10 mouse cellular contexts compared by ENCODE assay signal in genomic region chr1:93756154-93756553, GRCm38 (mm10). TPM values are rescaled to one million over a fixed set of nuclear protein-coding genes. Genes with fewer than 3 reads are reported as not detected.
A peak's percentile ranks its signal among the peaks of the same experiment; 100 is the strongest.
DNase-seq lines count a peak whose midpoint lies in the region; ATAC-seq and TF ChIP-seq lines count a peak whose summit lies in the region.
"Had no signal": no experiment of that assay in that cellular context is flagged by ENCODE, and none has a peak within 500 bp of the region (broad histone marks: within the 10 kb centered on the region; RNA-seq: fewer than 3 reads in every experiment).

No protein-coding gene starts in this region.

- H3K4me3 ChIP-seq in heart, embryonic 14.5 days (ENCODE audit: control insufficient read depth in 1 of 2, insufficient read depth in 1 of 2, low read depth in 1 of 2, low read length in 2 of 2): no peak overlapping the region
- no peak overlapping the region; the same call in 1 of the 2 replicates for H3K4me3 ChIP-seq in G1E (ENCODE audit: low read depth, low read length)
- no peak overlapping the region; the same call in 1 of the 2 replicates for H3K4me3 ChIP-seq in forebrain, embryonic 14.5 days (ENCODE audit: low read depth, low read length)
- peak overlapping the region; percentile 98 for H3K4me3 ChIP-seq in liver, postnatal 0 days (ENCODE audit: low read depth, low read length)

- no peaks in the 10 kb centered on the region for H3K27me3 ChIP-seq in heart, embryonic 14.5 days (ENCODE audit: control insufficient read depth, insufficient read depth, low read length)
- no peaks in the 10 kb centered on the region for H3K27me3 ChIP-seq in G1E (ENCODE audit: insufficient read depth, low read length)
- H3K27me3 ChIP-seq in forebrain, embryonic 14.5 days (replicated peaks; ENCODE audit: control insufficient read depth, insufficient read depth, low read length): no peaks in the 10 kb centered on the region
- H3K27me3 ChIP-seq in liver, postnatal 0 days (ENCODE audit: insufficient read depth, low read length): no peaks in the 10 kb centered on the region

- peak; percentile 91 for TF ChIP-seq EP300 in liver, postnatal 0 days (IDR thresholded peaks at IDR 0.05; ENCODE audit: low read depth)

- no peaks in the 10 kb centered on the region for H3K36me3 ChIP-seq in heart, embryonic 14.5 days (ENCODE audit: control insufficient read depth, insufficient read depth, low read length)
- peaks cover 42% of the 10 kb centered on the region for H3K36me3 ChIP-seq in G1E (replicated peaks)
- no peaks in the 10 kb centered on the region for H3K36me3 ChIP-seq in forebrain, embryonic 14.5 days (ENCODE audit: control insufficient read depth, insufficient read depth, low read length)
- H3K36me3 ChIP-seq in liver, postnatal 0 days (replicated peaks; ENCODE audit: insufficient read depth, low read length): no peaks in the 10 kb centered on the region

- no peak overlapping the region for H3K9ac ChIP-seq in heart, embryonic 14.5 days (ENCODE audit: low read length)
- H3K9ac ChIP-seq in forebrain, embryonic 14.5 days (ENCODE audit: low read length): no peak overlapping the region
- H3K9ac ChIP-seq in liver, postnatal 0 days (replicated peaks): peak overlapping the region; percentile 96

- ATAC-seq in heart, embryonic 14.5 days (ENCODE audit: insufficient number of reproducible peaks, insufficient read depth, low FRiP score, low read depth): no peak
- ATAC-seq in G1E (ENCODE audit: extremely low read depth, insufficient number of reproducible peaks, low FRiP score, poor library complexity, severe bottlenecking): peak; percentile 48
- ATAC-seq in forebrain, embryonic 14.5 days: no peak
- ATAC-seq in liver, postnatal 0 days: no peak

- H3K9me3 ChIP-seq in heart, embryonic 14.5 days (ENCODE audit: control insufficient read depth, low read length): no peaks in the 10 kb centered on the region
- no peaks in the 10 kb centered on the region for H3K9me3 ChIP-seq in G1E (replicated peaks)
- H3K9me3 ChIP-seq in forebrain, embryonic 14.5 days (replicated peaks; ENCODE audit: control insufficient read depth, low read length): no peaks in the 10 kb centered on the region
- H3K9me3 ChIP-seq in liver, postnatal 0 days (ENCODE audit: low read length): no peaks in the 10 kb centered on the region

- intact Hi-C loops in heart, postnatal 25 days (cut with DNase I): loop anchor here (5.0 to 10.0 kb wide), 4 partner anchors 46 to 411 kb away; partner anchors contain the start of genes Dtymk, Farp2, Ing5 and Pask
- intact Hi-C loops in gastrocnemius, postnatal 14 days (cut with DNase I; ENCODE audit: low total_unique reads): no loop called here

- peak overlapping the region; percentile 69; the same call in 1 of the 2 replicates for H3K4me2 ChIP-seq in heart, embryonic 14.5 days (ENCODE audit: low read length)
- peak overlapping the region; percentile 59 for H3K4me2 ChIP-seq in forebrain, embryonic 14.5 days (ENCODE audit: low read length)
- peak overlapping the region; percentile 98 for H3K4me2 ChIP-seq in liver, postnatal 0 days (ENCODE audit: low read depth, low read length)

- no peak overlapping the region for H3K27ac ChIP-seq in heart, embryonic 14.5 days (replicated peaks in 1 of 2; ENCODE audit: control insufficient read depth in 1 of 2, insufficient read depth in 1 of 2, low read depth in 2 of 2, low read length in 2 of 2)
- no peak overlapping the region for H3K27ac ChIP-seq in forebrain, embryonic 14.5 days (ENCODE audit: low read depth, low read length)
- H3K27ac ChIP-seq in liver, postnatal 0 days (ENCODE audit: low read depth): peak overlapping the region; percentile 95; the same call in 1 of the 2 replicates

- TF ChIP-seq CTCF in G1E (IDR thresholded peaks at IDR 0.05; ENCODE audit: low read depth, low read length): no peak
- no peak for TF ChIP-seq CTCF in liver, postnatal 0 days (IDR thresholded peaks at IDR 0.05; ENCODE audit: low read depth)

- H3K4me1 ChIP-seq in heart, embryonic 14.5 days (ENCODE audit: control insufficient read depth in 2 of 2, insufficient read depth in 2 of 2, low read length in 2 of 2): peaks cover 0 to 18% of the 10 kb centered on the region in 2 experiments; a peak in 3 of 4 replicates
- peaks cover 55% of the 10 kb centered on the region for H3K4me1 ChIP-seq in G1E (ENCODE audit: insufficient read depth, low read depth, low read length)
- peaks cover 15% of the 10 kb centered on the region for H3K4me1 ChIP-seq in forebrain, embryonic 14.5 days (ENCODE audit: control insufficient read depth, insufficient read depth, low read length)
- H3K4me1 ChIP-seq in liver, postnatal 0 days (ENCODE audit: insufficient read depth): peaks cover 29% of the 10 kb centered on the region

- no peak for DNase-seq in heart, postnatal 25 days (ENCODE audit: low spot score)
- no peak for DNase-seq in G1E (ENCODE audit: low spot score)
- no peak for DNase-seq in forebrain, embryonic 14.5 days (ENCODE audit: low spot score)
- DNase-seq in liver, postnatal 0 days: no peak
- no peak for DNase-seq in gastrocnemius, postnatal 14 days
- DNase-seq in left cerebral cortex, adult 9 months (ENCODE audit: low spot score in 2 of 2): no peak
- DNase-seq in cerebellum, postnatal 25 days: no peak
- DNase-seq: kidney, adult 8-10 months; lung, adult 2 months had no signal

RNA-seq across cellular contexts. Expression of gene Thap4, which starts 1.5 kb away (rescaled TPM):
- polyA plus RNA-seq in heart, embryonic 14.5 days (2014; fragmentation: Nextera tagmentation; extraction: Ambion mirVana): 52.8 and 59.4 TPM in 2 replicates
- total RNA-seq in heart, postnatal 25 days (2021): 10 to 100 TPM; 78.5 to 84.7 TPM
- total RNA-seq in G1E (2014; fragmentation: Nextera tagmentation): 30.3 and 39.4 TPM in 2 replicates
- 27.9 and 31.2 TPM in 2 replicates for total RNA-seq in G1E (2017)
- polyA plus RNA-seq in G1E (2012): 60.1 and 71.1 TPM in 2 replicates
- 38.4 and 44.4 TPM in 2 replicates for polyA plus RNA-seq in forebrain, embryonic 14.5 days (2014; fragmentation: Nextera tagmentation; extraction: Ambion mirVana)
- polyA plus RNA-seq in liver, postnatal 0 days (2015; fragmentation: Nextera tagmentation; extraction: Ambion mirVana): 13.0 TPM in 2 replicates
- total RNA-seq in gastrocnemius, postnatal 14 days (2021): 10 to 100 TPM; 40.5 to 41.0 TPM

RNA-seq across cellular contexts. Expression of gene Atg4b, which starts 4.9 kb away (rescaled TPM):
- 63.1 and 63.5 TPM in 2 replicates for polyA plus RNA-seq in heart, embryonic 14.5 days (2014; fragmentation: Nextera tagmentation; extraction: Ambion mirVana)
- total RNA-seq in heart, postnatal 25 days (2021): 10 to 100 TPM; 36.9 to 37.9 TPM
- total RNA-seq in G1E (2014; fragmentation: Nextera tagmentation) (78.9 and 82.2 TPM in 2 replicates), G1E (2017) (82.0 and 91.0 TPM in 2 replicates)
- polyA plus RNA-seq in G1E (2012): 4.4 and 6.9 TPM in 2 replicates
- 95.0 and 113 TPM in 2 replicates for polyA plus RNA-seq in forebrain, embryonic 14.5 days (2014; fragmentation: Nextera tagmentation; extraction: Ambion mirVana)
- 48.9 and 51.6 TPM in 2 replicates for polyA plus RNA-seq in liver, postnatal 0 days (2015; fragmentation: Nextera tagmentation; extraction: Ambion mirVana)
- total RNA-seq in gastrocnemius, postnatal 14 days (2021): 10 to 100 TPM; 29.9 to 36.9 TPM

RNA-seq across cellular contexts. Expression of gene Dtymk, which starts 45.6 kb away (rescaled TPM):
- 164 and 167 TPM in 2 replicates for polyA plus RNA-seq in heart, embryonic 14.5 days (2014; fragmentation: Nextera tagmentation; extraction: Ambion mirVana)
- 10 to 100 TPM; 23.9 to 24.8 TPM for total RNA-seq in heart, postnatal 25 days (2021)
- total RNA-seq in G1E (2014; fragmentation: Nextera tagmentation): 291 and 319 TPM in 2 replicates
- total RNA-seq in G1E (2017): 414 and 485 TPM in 2 replicates
- polyA plus RNA-seq in G1E (2012): 129 and 148 TPM in 2 replicates
- 173 and 185 TPM in 2 replicates for polyA plus RNA-seq in forebrain, embryonic 14.5 days (2014; fragmentation: Nextera tagmentation; extraction: Ambion mirVana)
- polyA plus RNA-seq in liver, postnatal 0 days (2015; fragmentation: Nextera tagmentation; extraction: Ambion mirVana): 73.3 and 78.9 TPM in 2 replicates
- total RNA-seq in gastrocnemius, postnatal 14 days (2021): 10 to 100 TPM; 16.8 to 23.8 TPM

RNA-seq across cellular contexts. Expression of gene Ing5, which starts 47.6 kb away (rescaled TPM):
- polyA plus RNA-seq in heart, embryonic 14.5 days (2014; fragmentation: Nextera tagmentation; extraction: Ambion mirVana): 11.2 and 11.6 TPM in 2 replicates
- total RNA-seq in heart, postnatal 25 days (2021): 10 to 100 TPM; 10.7 to 12.6 TPM
- total RNA-seq in G1E (2014; fragmentation: Nextera tagmentation) (21.4 and 43.3 TPM in 2 replicates), G1E (2017) (32.0 and 41.4 TPM in 2 replicates)
- polyA plus RNA-seq in G1E (2012): 1.6 and 3.4 TPM in 2 replicates
- 8.0 and 8.5 TPM in 2 replicates for polyA plus RNA-seq in forebrain, embryonic 14.5 days (2014; fragmentation: Nextera tagmentation; extraction: Ambion mirVana)
- 4.6 and 5.7 TPM in 2 replicates for polyA plus RNA-seq in liver, postnatal 0 days (2015; fragmentation: Nextera tagmentation; extraction: Ambion mirVana)
- 1 to 10 TPM; 2.9 to 3.7 TPM for total RNA-seq in gastrocnemius, postnatal 14 days (2021)
